Comparison of ENCODE assay signal across 10 mouse cellular contexts in the genomic region with DNA sequence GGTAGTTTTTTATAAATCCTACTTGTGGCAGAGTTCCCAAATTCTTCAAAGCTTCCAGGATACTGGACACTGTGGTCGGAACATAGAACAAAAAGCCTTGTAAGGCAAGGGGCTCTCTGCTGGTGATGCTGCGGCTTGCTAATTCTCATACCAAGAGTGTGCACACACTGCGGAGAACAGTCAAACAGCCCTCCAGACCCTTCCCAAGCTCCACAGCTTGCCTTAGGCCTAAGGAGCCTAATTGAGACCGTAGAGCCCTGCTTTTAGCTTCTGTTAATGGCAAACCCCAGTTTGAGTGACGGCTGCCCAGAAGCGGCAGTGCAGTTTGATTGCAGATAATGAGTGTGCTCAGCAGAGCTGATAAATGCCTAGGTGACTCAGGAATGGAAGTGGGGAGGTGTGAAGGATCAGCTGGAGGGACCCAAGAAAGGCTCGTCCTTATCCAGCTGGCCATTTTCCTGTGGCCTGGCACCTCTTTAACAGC. TPM values are rescaled to one million over a fixed set of nuclear protein-coding genes. Genes with fewer than 3 reads are reported as not detected.
DNase-seq lines count a peak whose midpoint lies in the region; ATAC-seq and TF ChIP-seq lines count a peak whose summit lies in the region.
"Had no signal": no experiment of that assay in that cellular context is flagged by ENCODE, and none has a peak within 500 bp of the region (broad histone marks: within the 10 kb centered on the region; RNA-seq: fewer than 3 reads in every experiment).

No protein-coding gene starts in this region.

- H3K9ac ChIP-seq in forebrain, postnatal 0 days = no peak overlapping the region
- no peak overlapping the region for H3K9ac ChIP-seq in midbrain, embryonic 14.5 days (replicated peaks; ENCODE audit: low read length)
- H3K9ac ChIP-seq: liver, embryonic 15.5 days had no signal

- no peak for TF ChIP-seq CTCF in embryonic fibroblast, embryonic 13.5 days (IDR thresholded peaks at IDR 0.05; ENCODE audit: borderline replicate concordance, insufficient read depth, low read length)
- no peak for TF ChIP-seq CTCF in forebrain, postnatal 0 days (IDR thresholded peaks at IDR 0.05; ENCODE audit: low read depth)
- no peak for TF ChIP-seq CTCF in thymus, adult 2 months (IDR thresholded peaks at IDR 0.05; ENCODE audit: borderline replicate concordance, control insufficient read depth, extremely low read depth, insufficient read depth, low read length, poor library complexity)

- H3K36me3 ChIP-seq in forebrain, postnatal 0 days (ENCODE audit: insufficient read depth) = no peaks in the 10 kb centered on the region
- H3K36me3 ChIP-seq in midbrain, embryonic 14.5 days (ENCODE audit: control insufficient read depth, insufficient read depth, low read length) = no peaks in the 10 kb centered on the region
- H3K36me3 ChIP-seq in thymus, adult 2 months (ENCODE audit: control insufficient read depth, insufficient read depth, low read length) = no peaks in the 10 kb centered on the region
- H3K36me3 ChIP-seq: G1E; liver, embryonic 15.5 days had no signal

- no peaks in the 10 kb centered on the region for H3K27me3 ChIP-seq in forebrain, postnatal 0 days (ENCODE audit: insufficient read depth, low read length)
- H3K27me3 ChIP-seq in midbrain, embryonic 14.5 days (ENCODE audit: control insufficient read depth, insufficient read depth, low read length) = no peaks in the 10 kb centered on the region
- no peaks in the 10 kb centered on the region for H3K27me3 ChIP-seq in thymus, adult 2 months (ENCODE audit: control insufficient read depth, insufficient read depth, low read length)
- H3K27me3 ChIP-seq: liver, embryonic 15.5 days had no signal

- H3K4me1 ChIP-seq in embryonic fibroblast, embryonic 13.5 days (ENCODE audit: control insufficient read depth, insufficient read depth, low read length) = peaks cover 7% of the 10 kb centered on the region
- H3K4me1 ChIP-seq in forebrain, postnatal 0 days (ENCODE audit: insufficient read depth) = peaks cover 3% of the 10 kb centered on the region; the same call in 1 of the 2 replicates
- peaks cover 3% of the 10 kb centered on the region; the same call in 1 of the 2 replicates for H3K4me1 ChIP-seq in midbrain, embryonic 14.5 days (ENCODE audit: control insufficient read depth, insufficient read depth, low read length)
- no peaks in the 10 kb centered on the region for H3K4me1 ChIP-seq in thymus, adult 2 months (replicated peaks; ENCODE audit: control insufficient read depth, insufficient read depth, low read length)
- H3K4me1 ChIP-seq: liver, embryonic 15.5 days had no signal

- H3K9me3 ChIP-seq in forebrain, postnatal 0 days (ENCODE audit: low read length) = no peaks in the 10 kb centered on the region
- no peaks in the 10 kb centered on the region for H3K9me3 ChIP-seq in midbrain, embryonic 14.5 days (ENCODE audit: control insufficient read depth, low read length)
- H3K9me3 ChIP-seq: G1E; liver, embryonic 15.5 days had no signal

- 15% methylated on average over 7 of the region's 7 CpGs for WGBS in forebrain, postnatal 0 days
- 43% methylated on average over 7 of the region's 7 CpGs for WGBS in midbrain, embryonic 14.5 days
- WGBS in thymus, adult 2 months = 94% methylated on average over 7 of the region's 7 CpGs

- H3K4me2 ChIP-seq in forebrain, postnatal 0 days (ENCODE audit: low read depth) = no peak overlapping the region
- H3K4me2 ChIP-seq in midbrain, embryonic 14.5 days (ENCODE audit: low read length) = no peak overlapping the region
- H3K4me2 ChIP-seq: liver, embryonic 15.5 days had no signal

- H3K27ac ChIP-seq in embryonic fibroblast, embryonic 13.5 days (ENCODE audit: insufficient read depth, low read length) = peak overlapping the region; percentile 54
- 0 out of 2 replicates have a peak overlapping the region, but pooled peaks have one; percentile 40 for H3K27ac ChIP-seq in forebrain, postnatal 0 days (ENCODE audit: low read depth, low read length)
- H3K27ac ChIP-seq in midbrain, embryonic 14.5 days (replicated peaks; ENCODE audit: low read depth, low read length) = peak overlapping the region; percentile 42; the same call in 1 of the 2 replicates
- no peak overlapping the region for H3K27ac ChIP-seq in thymus, adult 2 months (ENCODE audit: control insufficient read depth, insufficient read depth, low read length)
- H3K27ac ChIP-seq: liver, embryonic 15.5 days had no signal

- TF ChIP-seq POLR2A in embryonic fibroblast, embryonic 13.5 days (IDR thresholded peaks at IDR 0.05; ENCODE audit: low read depth, low read length) = no peak
- no peak for TF ChIP-seq POLR2A in thymus, adult 2 months (IDR thresholded peaks at IDR 0.05; ENCODE audit: control insufficient read depth, extremely low read depth, insufficient read depth, low read length, poor library complexity)

- DNase-seq in kidney, adult 11 months = peak; percentile 36
- no peak for DNase-seq in kidney, postnatal 25 days
- DNase-seq in forebrain, postnatal 0 days = no peak
- peak; percentile 49 for DNase-seq in midbrain, embryonic 14.5 days
- DNase-seq in adrenal gland, postnatal 4 days (ENCODE audit: low spot score in 2 of 2) = no peak
- DNase-seq in frontal cortex, postnatal 10 days (ENCODE audit: low spot score in 2 of 2) = no peak
- no peak for DNase-seq in thymus, adult 2 months

- no peak overlapping the region for H3K4me3 ChIP-seq in embryonic fibroblast, embryonic 13.5 days (ENCODE audit: insufficient read depth, low read length)
- H3K4me3 ChIP-seq in forebrain, postnatal 0 days (ENCODE audit: low read depth, low read length) = no peak overlapping the region
- no peak overlapping the region for H3K4me3 ChIP-seq in midbrain, embryonic 14.5 days (replicated peaks; ENCODE audit: low read depth, low read length)
- H3K4me3 ChIP-seq in thymus, adult 2 months (ENCODE audit: control insufficient read depth, insufficient read depth, low read length) = no peak overlapping the region
- H3K4me3 ChIP-seq: liver, embryonic 15.5 days had no signal

- peak; percentile 75 for ATAC-seq in forebrain, postnatal 0 days
- no peak; the same call in 1 of the 2 replicates for ATAC-seq in midbrain, embryonic 14.5 days (ENCODE audit: low FRiP score, low TSS enrichment)

RNA-seq across cellular contexts. Expression of gene Cacnb4, which starts 52.7 kb away (rescaled TPM):
- polyA plus RNA-seq in embryonic fibroblast, embryonic 13.5 days (2011; ENCODE audit: insufficient read length, low read depth, missing spikeins) = 0.28 and 0.93 TPM in 2 replicates
- total RNA-seq in forebrain, postnatal 0 days (2014; rRNA removed) = 13.3 and 13.8 TPM in 2 replicates
- 9.2 and 13.7 TPM in 2 replicates for polyA plus RNA-seq in forebrain, postnatal 0 days (2015; fragmentation: Nextera tagmentation; extraction: Ambion mirVana)
- polyA plus RNA-seq in midbrain, embryonic 14.5 days (2014; fragmentation: Nextera tagmentation; extraction: Ambion mirVana) = 16.3 and 18.0 TPM in 2 replicates
- total RNA-seq in adrenal gland, postnatal 4 days (2021) = 1 to 10 TPM; 1.1 to 2.4 TPM
- 0.04 and 0.06 TPM in 2 replicates for polyA plus RNA-seq in thymus, adult 2 months (2012; rRNA removed)

Comparison
In these comparisons a context has a peak if more than half of its experiments do, and no peak if none do; other contexts are left out.
1. DNase-seq: peak in kidney, adult 11 months (single experiment) and midbrain, embryonic 14.5 days (single experiment); none in kidney, postnatal 25 days (0 of 2), forebrain, postnatal 0 days (single experiment), adrenal gland, postnatal 4 days (0 of 2), frontal cortex, postnatal 10 days (0 of 2) and thymus, adult 2 months (single experiment).